Mouse (Mus musculus) cerebellum, adult 2 months (tissue): ENCODE data around the gene P4ha2.

Experiments
- CTCF ChIP-seq: fragments of 200-500 bp; IDR thresholded peaks from 2 replicates; pipeline ENCODE4 v1.5.1; 2011; ENCODE audit warnings: low read depth, mild to moderate bottlenecking, control low read depth, low read length, moderate library complexity, borderline replicate concordance; ENCODE audit not compliant: insufficient read depth
- POLR2A ChIP-seq: fragments of 200-500 bp; IDR thresholded peaks from 2 replicates; pipeline ENCODE4 v1.6.1; 2011; ENCODE audit warnings: low read length, control low read depth, borderline replicate concordance; ENCODE audit not compliant: insufficient read depth

DNA sequence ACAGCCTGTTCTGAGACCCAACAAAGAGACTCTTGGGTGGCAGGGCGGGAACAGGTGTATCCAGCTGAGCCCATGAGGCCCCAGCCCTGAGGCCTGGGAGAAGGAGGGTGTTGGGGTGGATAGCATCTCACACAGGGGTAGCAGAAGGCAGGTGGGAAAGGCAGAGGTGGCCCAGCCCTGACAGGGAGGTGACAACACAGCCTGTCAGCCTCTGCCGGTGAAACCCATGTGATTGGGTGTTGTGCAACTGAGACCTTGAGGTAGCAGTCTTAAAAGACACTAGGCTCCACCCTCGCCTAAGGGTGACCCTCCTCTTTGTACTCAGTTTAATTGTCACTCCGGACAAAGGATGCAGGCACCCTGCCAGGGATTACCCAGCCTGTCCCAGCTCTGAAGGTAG, 26.6 kb upstream of the P4ha2 start:
- TF ChIP-seq CTCF (no peak), POLR2A (no peak)
